Mouse (Mus musculus) induced T-regulatory cell, adult 2 months (primary cell): Measurements from ENCODE around the gene Tbc1d17.

Source experiments
- DNase-seq: peaks from one replicate; pipeline ENCODE4 v3.0.0-alpha.2; 2012; ENCODE audit warnings: low read depth

Gene Tbc1d17

GRCm38 (mm10) chr7:44823409-44823808 is 25.5 kb downstream of the Tbc1d17 start:
- peak; percentile 68 for DNase-seq

- DNase-seq, result no peak
Measured at GRCm38 (mm10) chr7:44821666-44822448, 27.0 kb downstream of the Tbc1d17 start.

GRCm38 (mm10) chr7:44820525-44820924 is 28.4 kb downstream of the Tbc1d17 start:
- no peak for DNase-seq

- DNase-seq, result no peak
Measured at GRCm38 (mm10) chr7:44819863-44820262, 29.0 kb downstream of the Tbc1d17 start.

- DNase-seq, result no peak
Measured at GRCm38 (mm10) chr7:44819391-44819790, 29.5 kb downstream of the Tbc1d17 start.

- no peak for DNase-seq
Measured at GRCm38 (mm10) chr7:44818751-44819235, 30.1 kb downstream of the Tbc1d17 start.

GRCm38 (mm10) chr7:44818164-44818563 is 30.7 kb downstream of the Tbc1d17 start:
- no peak for DNase-seq

GRCm38 (mm10) chr7:44817441-44817840 is 31.4 kb downstream of the Tbc1d17 start:
- DNase-seq, result no peak

- DNase-seq, result no peak
Measured at GRCm38 (mm10) chr7:44816470-44817021, 32.3 kb downstream of the Tbc1d17 start, which contains the start of gene Atf5. Gene Atf5, minus strand, starts transcription at chr7:44816658.

GRCm38 (mm10) chr7:44815721-44816469 is 33.0 kb downstream of the Tbc1d17 start, which contains the start of the genes Nup62 and Il4i1:
Gene Nup62, plus strand, starts transcription at chr7:44816088.
Gene Il4i1, plus strand, starts transcription at chr7:44816387.
- peak; percentile 99 for DNase-seq

GRCm38 (mm10) chr7:44814952-44815553 is 33.8 kb downstream of the Tbc1d17 start:
- peak; percentile 14 for DNase-seq

- no peak for DNase-seq
Measured at GRCm38 (mm10) chr7:44814423-44814822, 34.5 kb downstream of the Tbc1d17 start.

GRCm38 (mm10) chr7:44813985-44814384 is 34.9 kb downstream of the Tbc1d17 start:
- no peak for DNase-seq

- DNase-seq, result no peak
Measured at GRCm38 (mm10) chr7:44812651-44813325, 36.1 kb downstream of the Tbc1d17 start.

GRCm38 (mm10) chr7:44810819-44811557 is 37.9 kb downstream of the Tbc1d17 start:
- DNase-seq, result no peak

- no peak for DNase-seq
Measured at GRCm38 (mm10) chr7:44810365-44810764, 38.5 kb downstream of the Tbc1d17 start.

- no peak for DNase-seq
Measured at GRCm38 (mm10) chr7:44809466-44809865, 39.4 kb downstream of the Tbc1d17 start.

GRCm38 (mm10) chr7:44808927-44809326 is 40.0 kb downstream of the Tbc1d17 start:
- DNase-seq, result no peak

- no peak for DNase-seq
Measured at GRCm38 (mm10) chr7:44792781-44793180, 56.1 kb downstream of the Tbc1d17 start.

GRCm38 (mm10) chr7:44790066-44790465 is 58.8 kb downstream of the Tbc1d17 start:
- no peak for DNase-seq

GRCm38 (mm10) chr7:44789531-44789930 is 59.3 kb downstream of the Tbc1d17 start:
- no peak for DNase-seq
